Mouse (Mus musculus) left cerebral cortex, postnatal 10 days (tissue): ENCODE data around the gene Med12l. TPM values are rescaled to one million over a fixed set of nuclear protein-coding genes. Genes with fewer than 3 reads are reported as not detected.
"Not testable (repeated sequence)": the region's sequence is repeated elsewhere in the genome, so short reads cannot be mapped to it uniquely, and the experiment has no call there.

Experiments used
- DNase-seq, 2 experiments: peaks; one replicate each; pipeline ENCODE4 v3.0.0; 2021 to 2022; ENCODE audit warnings: low spot score in 2 of 2, mixed read lengths in 1 of 2; ENCODE audit errors: extremely low spot score in 1 of 2
- intact Hi-C: fragments of 180-260 bp; cut with DNase I; formaldehyde crosslinking; loops from one replicate; pipeline ENCODE4 v1.15.1; 2025
- total RNA-seq, 2 experiments: library from RNA; stranded (reverse); gene quantifications; 2 replicates each; pipeline ENCODE4 v1.2.3; 2021

The Med12l gene
- total RNA-seq, 2 experiments from 2014 or later: 30.0 to 30.3 TPM

GRCm38 (mm10) chr3:59078585-59078984 is 73.0 kb downstream of the Med12l start:
- intact Hi-C loops: loop anchor here (10.0 kb wide), 1 partner anchor 1036 kb away; no protein-coding TSS in a partner anchor
- no peak for DNase-seq

GRCm38 (mm10) chr3:59079327-59079726 is 73.7 kb downstream of the Med12l start:
- intact Hi-C loops: loop anchor here (10.0 kb wide), 1 partner anchor 1035 kb away; no protein-coding TSS in a partner anchor
- DNase-seq: no peak

- DNase-seq: no peak
- intact Hi-C loops: no loop called here
These were observed 74.8 kb downstream of the Med12l start for GRCm38 (mm10) chr3:59080293-59080916.

- intact Hi-C loops: no loop called here
- no peak for DNase-seq
These were observed 75.3 kb downstream of the Med12l start for GRCm38 (mm10) chr3:59080919-59081318.

GRCm38 (mm10) chr3:59092702-59093101 is 87.1 kb downstream of the Med12l start:
- intact Hi-C loops: no loop called here
- no peak for DNase-seq

- intact Hi-C loops: no loop called here
- DNase-seq: no peak
These were observed 91.8 kb downstream of the Med12l start for GRCm38 (mm10) chr3:59097421-59097820.

- no peak for DNase-seq
- intact Hi-C loops: no loop called here
These were observed 92.9 kb downstream of the Med12l start for GRCm38 (mm10) chr3:59098540-59098939.

- intact Hi-C loops: no loop called here
- DNase-seq: no peak
These were observed 95.8 kb downstream of the Med12l start, which contains the start of gene Gpr171 for GRCm38 (mm10) chr3:59101218-59101986. Gpr171 (minus strand) TSS chr3:59101821.

GRCm38 (mm10) chr3:59102146-59102545 is 96.5 kb downstream of the Med12l start:
- intact Hi-C loops: no loop called here
- no peak for DNase-seq

- intact Hi-C loops: no loop called here
- DNase-seq: no peak
These were observed 98.8 kb downstream of the Med12l start for GRCm38 (mm10) chr3:59104462-59104861.

GRCm38 (mm10) chr3:59107439-59107838 is 101.8 kb downstream of the Med12l start:
- intact Hi-C loops: no loop called here
- DNase-seq: no peak

GRCm38 (mm10) chr3:59109834-59110233 is 104.2 kb downstream of the Med12l start:
- not testable (repeated sequence) for DNase-seq
- intact Hi-C loops: loop anchor here (10.0 kb wide), 1 partner anchor 945 kb away; no protein-coding TSS in a partner anchor

- intact Hi-C loops: loop anchor here (10.0 kb wide), 1 partner anchor 943 kb away; no protein-coding TSS in a partner anchor
- DNase-seq: no peak
These were observed 106.3 kb downstream of the Med12l start for GRCm38 (mm10) chr3:59111944-59112343.

- DNase-seq: not testable (repeated sequence)
- intact Hi-C loops: loop anchor here (10.0 kb wide), 1 partner anchor 942 kb away; no protein-coding TSS in a partner anchor
These were observed 107.7 kb downstream of the Med12l start for GRCm38 (mm10) chr3:59113291-59113690.

GRCm38 (mm10) chr3:59113973-59114517 is 108.4 kb downstream of the Med12l start:
- no peak for DNase-seq
- intact Hi-C loops: loop anchor here (10.0 kb wide), 1 partner anchor 941 kb away; no protein-coding TSS in a partner anchor

GRCm38 (mm10) chr3:59121067-59121730 is 115.6 kb downstream of the Med12l start:
- intact Hi-C loops: loop anchor here (5.0 to 10.0 kb wide), 2 partner anchors 86 to 994 kb away; no protein-coding TSS in a partner anchor
- peak in 1 of 2 experiments; percentile 38 for DNase-seq

- intact Hi-C loops: loop anchor here (5.0 to 10.0 kb wide), 2 partner anchors 85 to 993 kb away; no protein-coding TSS in a partner anchor
- no peak for DNase-seq
These were observed 116.3 kb downstream of the Med12l start for GRCm38 (mm10) chr3:59121780-59122449.

- DNase-seq: no peak
- intact Hi-C loops: loop anchor here (10.0 kb wide), 1 partner anchor 990 kb away; no protein-coding TSS in a partner anchor
These were observed 119.4 kb downstream of the Med12l start for GRCm38 (mm10) chr3:59125022-59125421.
